Mouse (Mus musculus) natural killer cell, adult 2 months (primary cell): ENCODE measurements around the gene Trpv4.

Source experiments
- DNase-seq, 2 experiments: peaks; one replicate each; pipeline ENCODE4 v3.0.0; 2022; ENCODE audit warnings: low spot score in 2 of 2

The Trpv4 gene

GRCm38 (mm10) chr5:114667228-114667856 lies 9.1 kb upstream of the Trpv4 start:
- DNase-seq, result peak; percentile 99 to 100

- no peak for DNase-seq
Observed at GRCm38 (mm10) chr5:114666659-114667058, 8.4 kb upstream of the Trpv4 start.

GRCm38 (mm10) chr5:114664750-114665149 lies 6.5 kb upstream of the Trpv4 start:
- DNase-seq, result no peak

GRCm38 (mm10) chr5:114664139-114664538 lies 5.9 kb upstream of the Trpv4 start:
- DNase-seq, result no peak

GRCm38 (mm10) chr5:114661029-114661428 lies 2.8 kb upstream of the Trpv4 start:
- DNase-seq, result no peak

GRCm38 (mm10) chr5:114657426-114657825 lies 795 bp downstream of the Trpv4 start:
- DNase-seq, result no peak

- no peak for DNase-seq
Observed at GRCm38 (mm10) chr5:114656305-114656704, 1.9 kb downstream of the Trpv4 start.

GRCm38 (mm10) chr5:114655721-114656120 lies 2.5 kb downstream of the Trpv4 start:
- no peak for DNase-seq

- no peak for DNase-seq
Observed at GRCm38 (mm10) chr5:114653656-114654437, 4.4 kb downstream of the Trpv4 start.

- DNase-seq, result peak in 1 of 2 experiments; percentile 38
Observed at GRCm38 (mm10) chr5:114651449-114651848, 6.8 kb downstream of the Trpv4 start.

- peak; percentile 51 to 59 for DNase-seq
Observed at GRCm38 (mm10) chr5:114651002-114651401, 7.2 kb downstream of the Trpv4 start.

- no peak for DNase-seq
Observed at GRCm38 (mm10) chr5:114648728-114649311, 9.4 kb downstream of the Trpv4 start.

- DNase-seq, result no peak
Observed at GRCm38 (mm10) chr5:114647211-114647974, 10.8 kb downstream of the Trpv4 start.

GRCm38 (mm10) chr5:114645916-114646315 lies 12.3 kb downstream of the Trpv4 start:
- no peak for DNase-seq

GRCm38 (mm10) chr5:114644918-114645317 lies 13.3 kb downstream of the Trpv4 start:
- no peak for DNase-seq

GRCm38 (mm10) chr5:114640809-114641208 lies 17.4 kb downstream of the Trpv4 start:
- no peak for DNase-seq

- DNase-seq, result no peak
Observed at GRCm38 (mm10) chr5:114639645-114639957, 18.6 kb downstream of the Trpv4 start.

- peak; percentile 76 to 86 for DNase-seq
Observed at GRCm38 (mm10) chr5:114638769-114639644, 19.2 kb downstream of the Trpv4 start.

GRCm38 (mm10) chr5:114636091-114636490 lies 22.1 kb downstream of the Trpv4 start:
- no peak for DNase-seq

GRCm38 (mm10) chr5:114631336-114631735 lies 26.9 kb downstream of the Trpv4 start:
- peak; percentile 27 to 42 for DNase-seq

GRCm38 (mm10) chr5:114625590-114625989 lies 32.6 kb downstream of the Trpv4 start:
- DNase-seq, result peak; percentile 47 to 70
